Mouse (Mus musculus) lung, postnatal 36 days (tissue): Measurements from ENCODE around the gene Serpina16.
"Not testable (repeated sequence)": the region's sequence is repeated elsewhere in the genome, so short reads cannot be mapped to it uniquely, and the experiment has no call there.

ENCODE experiments used
- DNase-seq: peaks from one replicate; pipeline ENCODE4 v3.0.0; 2022; ENCODE audit warnings: mixed read lengths

The Serpina16 gene

GRCm38 (mm10) chr12:103676039-103676438 is at the start of gene Serpina16:
Gene Serpina16 (minus strand): TSS chr12:103676139.
- DNase-seq: no peak

GRCm38 (mm10) chr12:103711537-103711936 is 35.6 kb upstream of the Serpina16 start:
- DNase-seq: peak; percentile 25

GRCm38 (mm10) chr12:103710405-103710804 is 34.5 kb upstream of the Serpina16 start:
- DNase-seq: peak; percentile 6

- no peak for DNase-seq
These were observed 30.2 kb upstream of the Serpina16 start for GRCm38 (mm10) chr12:103706113-103706512.

GRCm38 (mm10) chr12:103705547-103705946 is 29.6 kb upstream of the Serpina16 start:
- DNase-seq: no peak

- no peak for DNase-seq
These were observed 24.3 kb upstream of the Serpina16 start for GRCm38 (mm10) chr12:103700144-103700750.

GRCm38 (mm10) chr12:103695429-103695828 is 19.5 kb upstream of the Serpina16 start, which contains the start of gene Serpina1f:
Gene Serpina1f (minus strand): TSS chr12:103695529.
- DNase-seq: no peak

- no peak for DNase-seq
These were observed 12.4 kb upstream of the Serpina16 start for GRCm38 (mm10) chr12:103688221-103688814.

- DNase-seq: no peak
These were observed 11.1 kb upstream of the Serpina16 start for GRCm38 (mm10) chr12:103687021-103687420.

GRCm38 (mm10) chr12:103686050-103686449 is 10.1 kb upstream of the Serpina16 start:
- DNase-seq: no peak

GRCm38 (mm10) chr12:103685386-103685785 is 9.4 kb upstream of the Serpina16 start:
- DNase-seq: no peak

GRCm38 (mm10) chr12:103683775-103684174 is 7.8 kb upstream of the Serpina16 start:
- no peak for DNase-seq

GRCm38 (mm10) chr12:103681739-103682138 is 5.8 kb upstream of the Serpina16 start:
- DNase-seq: no peak

- DNase-seq: no peak
These were observed 5.2 kb upstream of the Serpina16 start for GRCm38 (mm10) chr12:103681169-103681568.

- not testable (repeated sequence) for DNase-seq
These were observed 3.9 kb upstream of the Serpina16 start for GRCm38 (mm10) chr12:103679853-103680252.

GRCm38 (mm10) chr12:103673179-103673578 is 2.8 kb downstream of the Serpina16 start:
- DNase-seq: peak; percentile 47

GRCm38 (mm10) chr12:103671483-103671882 is 4.5 kb downstream of the Serpina16 start:
- DNase-seq: no peak

- peak; percentile 27 for DNase-seq
These were observed 5.0 kb downstream of the Serpina16 start for GRCm38 (mm10) chr12:103670964-103671363.

- DNase-seq: peak; percentile 46
These were observed 5.6 kb downstream of the Serpina16 start for GRCm38 (mm10) chr12:103670344-103670743.

GRCm38 (mm10) chr12:103665286-103665685 is 10.7 kb downstream of the Serpina16 start:
- DNase-seq: no peak

GRCm38 (mm10) chr12:103662053-103662452 is 13.9 kb downstream of the Serpina16 start:
- not testable (repeated sequence) for DNase-seq

- no peak for DNase-seq
These were observed 15.9 kb downstream of the Serpina16 start for GRCm38 (mm10) chr12:103660076-103660475.

- no peak for DNase-seq
These were observed 16.8 kb downstream of the Serpina16 start for GRCm38 (mm10) chr12:103659171-103659570.

GRCm38 (mm10) chr12:103657991-103658390 is 17.9 kb downstream of the Serpina16 start:
- DNase-seq: no peak
